Mouse (Mus musculus) hematopoietic stem cell, adult 5-6 weeks (primary cell): Measurements from ENCODE around the gene Sp7. TPM values are rescaled to one million over a fixed set of nuclear protein-coding genes. Genes with fewer than 3 reads are reported as not detected.

Experiments
- ATAC-seq, 2 experiments: fragments of 125-278 bp in 1 of 2; replicated peaks in 1 of 2; 2 replicates each; pipeline ENCODE4 v1.8.0; 2016 to 2017; ENCODE audit warnings: inconsistent platforms in 2 of 2, mild to moderate bottlenecking in 2 of 2, moderate number of reproducible peaks in 2 of 2, low read depth in 1 of 2, moderate TSS enrichment in 1 of 2; ENCODE audit not compliant: low FRiP score in 2 of 2, poor library complexity in 2 of 2, severe bottlenecking in 2 of 2, insufficient read depth in 1 of 2, low TSS enrichment in 1 of 2
- total RNA-seq: library from RNA; stranded (forward); fragments of 172-1452, 232-1000 nt; gene quantifications from 2 replicates; pipeline ENCODE4 v1.2.3, GENCODE M21; 2017

Sp7 gene
- total RNA-seq: not detected in 2 replicates

- 0 out of 4 replicates have a peak, but pooled peaks of 1 of the 2 experiments have one; percentile 17 for ATAC-seq
These were observed at the start of gene Sp7 for GRCm38 (mm10) chr15:102366733-102367344. Gene Sp7 (minus strand): TSS chr15:102367182.

- no peak for ATAC-seq
These were observed 46.7 kb upstream of the Sp7 start for GRCm38 (mm10) chr15:102413687-102414086.

GRCm38 (mm10) chr15:102411077-102411476 lies 44.1 kb upstream of the Sp7 start:
- no peak for ATAC-seq

GRCm38 (mm10) chr15:102409286-102409685 lies 42.3 kb upstream of the Sp7 start:
- ATAC-seq: no peak

GRCm38 (mm10) chr15:102408558-102409130 lies 41.7 kb upstream of the Sp7 start:
- ATAC-seq: no peak

- no peak for ATAC-seq
These were observed 40.9 kb upstream of the Sp7 start for GRCm38 (mm10) chr15:102407681-102408557.

- no peak for ATAC-seq
These were observed 40.1 kb upstream of the Sp7 start for GRCm38 (mm10) chr15:102406912-102407580.

GRCm38 (mm10) chr15:102406196-102406911 lies 39.4 kb upstream of the Sp7 start:
- ATAC-seq: no peak

GRCm38 (mm10) chr15:102405489-102406195 lies 38.7 kb upstream of the Sp7 start, which contains the start of gene Sp1:
Gene Sp1 (plus strand): TSS chr15:102406143.
- ATAC-seq: peak; percentile 85 to 87

GRCm38 (mm10) chr15:102404608-102405488 lies 37.9 kb upstream of the Sp7 start:
- peak in 1 of 2 experiments; percentile 39; a peak in 2 of 4 replicates for ATAC-seq

GRCm38 (mm10) chr15:102402210-102402609 lies 35.2 kb upstream of the Sp7 start:
- no peak for ATAC-seq

GRCm38 (mm10) chr15:102401278-102401677 lies 34.3 kb upstream of the Sp7 start:
- ATAC-seq: no peak

- no peak for ATAC-seq
These were observed 33.6 kb upstream of the Sp7 start for GRCm38 (mm10) chr15:102400476-102401045.

- ATAC-seq: peak; percentile 79 to 89
These were observed 32.5 kb upstream of the Sp7 start for GRCm38 (mm10) chr15:102399229-102400221.
